Mouse (Mus musculus): ENCODE measurements around the gene Nmnat3.
A peak's percentile ranks its signal among the peaks of the same experiment; 100 is the strongest.
"Not testable (repeated sequence)": the region's sequence is repeated elsewhere in the genome, so short reads cannot be mapped to it uniquely, and the experiment has no call there.

The Nmnat3 gene

DNA sequence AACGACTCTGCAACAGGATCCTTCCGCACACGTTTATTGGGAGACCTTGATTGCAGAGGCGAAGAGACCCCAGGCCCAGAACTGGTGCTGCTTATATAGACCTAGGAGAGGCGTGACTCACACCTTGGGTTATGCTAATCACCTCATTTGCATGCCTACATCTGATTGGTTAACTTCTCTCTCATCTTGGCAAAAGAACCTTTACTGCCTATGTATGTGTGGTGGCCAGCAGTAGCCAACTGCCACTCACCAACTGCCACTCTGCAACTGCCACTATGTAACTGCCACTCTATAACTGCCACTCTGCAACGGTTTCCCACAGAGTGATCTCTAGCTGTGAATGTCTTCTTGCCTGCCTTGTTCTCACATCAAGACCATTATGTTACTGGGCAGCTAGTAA, at the start of gene Nmnat3:
Nmnat3 (plus strand) TSS at position 301 of the 400 bp plus-strand sequence.
- DNase-seq (ENCODE audit: low spot score in 2 of 2): not testable (repeated sequence)

DNA sequence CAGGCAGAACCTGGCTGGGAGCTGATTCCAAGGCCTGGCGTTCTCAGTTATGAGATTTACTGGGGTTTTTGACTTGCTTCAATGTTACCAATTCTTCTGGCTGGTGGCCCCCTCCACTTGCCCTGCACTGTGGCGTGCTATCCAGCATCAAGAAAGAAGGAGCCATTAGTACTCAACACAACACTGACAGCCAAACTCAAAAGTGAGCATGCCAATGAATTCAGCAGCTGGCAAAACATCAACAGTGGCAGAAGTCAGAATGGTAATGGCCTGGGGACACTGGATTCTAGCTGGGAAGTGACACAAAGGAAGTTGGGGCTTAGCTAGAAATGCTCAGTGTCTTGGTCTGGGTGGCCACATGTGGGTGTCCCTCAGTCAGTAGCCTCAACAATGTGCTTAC, 43.8 kb upstream of the Nmnat3 start:
- DNase-seq (ENCODE audit: low spot score in 2 of 2): no peak

DNA sequence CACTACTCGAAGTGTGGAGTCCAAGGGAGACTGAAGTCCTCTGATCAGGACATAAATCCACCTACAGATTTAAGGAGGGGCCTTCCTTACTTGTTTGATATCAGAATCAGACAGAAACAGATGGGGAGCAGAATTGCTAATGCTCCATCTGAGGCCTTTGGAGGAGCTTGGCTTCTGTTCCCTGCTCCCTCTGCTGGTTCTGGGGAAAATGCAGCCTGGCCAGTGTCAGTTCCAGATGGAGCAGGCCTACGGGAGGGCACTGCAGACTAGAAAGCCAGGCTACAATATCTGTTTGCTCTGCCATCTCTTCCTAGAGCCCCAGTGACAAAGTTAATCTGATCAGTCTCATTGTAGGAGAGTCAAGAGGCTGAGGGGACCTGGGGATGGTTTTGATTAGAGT, 43.0 kb upstream of the Nmnat3 start:
- no peak for DNase-seq (ENCODE audit: low spot score in 2 of 2)

DNA sequence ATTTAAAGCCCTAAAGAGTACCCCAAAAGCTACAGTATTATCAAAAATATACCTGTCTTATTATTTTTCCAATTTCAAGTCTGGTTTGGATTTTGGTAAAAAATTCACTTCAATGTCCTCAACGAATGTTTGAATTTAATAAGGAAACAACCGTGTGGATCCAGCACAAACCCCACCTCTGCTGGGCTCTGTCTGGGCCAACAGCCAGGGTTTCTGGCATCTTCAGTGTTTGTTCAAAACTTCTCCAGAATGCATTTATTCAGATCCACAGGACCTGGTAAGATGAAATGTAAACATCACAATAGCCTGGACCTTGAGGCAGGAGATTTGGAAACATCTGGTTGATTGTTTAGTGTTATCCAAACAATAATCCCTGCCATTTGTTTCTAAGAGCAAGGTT, 42.0 kb upstream of the Nmnat3 start:
- no peak for DNase-seq (ENCODE audit: low spot score in 2 of 2)

DNA sequence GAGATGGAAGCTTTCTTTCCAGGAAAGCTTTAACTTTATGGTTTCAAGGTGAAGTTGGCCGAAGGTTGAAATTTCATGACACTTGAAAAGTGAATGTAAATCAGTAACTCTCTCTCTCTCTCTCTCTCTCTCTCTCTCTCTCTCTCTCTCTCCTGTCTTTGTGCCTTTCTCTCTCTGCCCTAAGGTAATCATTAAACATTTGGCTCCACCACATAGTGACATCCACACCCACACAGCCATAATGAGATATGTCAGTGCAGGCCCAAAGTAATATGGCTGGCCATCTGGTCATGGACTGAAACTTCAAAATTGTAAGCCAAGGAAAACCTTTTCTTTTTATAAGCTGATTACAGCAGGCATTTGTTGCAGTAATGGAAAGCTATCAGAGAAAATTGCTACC, 40.9 kb upstream of the Nmnat3 start:
- DNase-seq (ENCODE audit: low spot score in 2 of 2): no peak

DNA sequence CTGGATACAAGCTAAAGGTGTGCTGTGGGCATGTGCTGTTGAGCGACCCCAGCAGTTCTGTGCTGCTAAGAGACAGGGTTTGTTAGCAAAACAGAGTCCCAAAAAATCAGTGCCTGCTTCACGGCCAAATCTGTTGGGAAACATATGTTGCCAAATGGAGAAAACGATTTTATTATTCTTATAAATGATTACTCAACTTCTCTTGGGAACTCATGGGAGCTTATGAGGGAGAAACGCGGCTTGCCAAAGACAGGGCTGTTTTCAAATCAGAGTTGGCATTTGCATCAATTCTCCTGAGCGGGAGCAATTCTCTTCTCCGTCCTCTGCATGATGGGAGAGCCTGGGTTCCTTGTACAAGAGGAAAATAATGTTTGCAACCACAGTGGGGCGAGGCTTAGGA, 27.0 kb upstream of the Nmnat3 start:
- no peak for DNase-seq (ENCODE audit: low spot score in 2 of 2)

DNA sequence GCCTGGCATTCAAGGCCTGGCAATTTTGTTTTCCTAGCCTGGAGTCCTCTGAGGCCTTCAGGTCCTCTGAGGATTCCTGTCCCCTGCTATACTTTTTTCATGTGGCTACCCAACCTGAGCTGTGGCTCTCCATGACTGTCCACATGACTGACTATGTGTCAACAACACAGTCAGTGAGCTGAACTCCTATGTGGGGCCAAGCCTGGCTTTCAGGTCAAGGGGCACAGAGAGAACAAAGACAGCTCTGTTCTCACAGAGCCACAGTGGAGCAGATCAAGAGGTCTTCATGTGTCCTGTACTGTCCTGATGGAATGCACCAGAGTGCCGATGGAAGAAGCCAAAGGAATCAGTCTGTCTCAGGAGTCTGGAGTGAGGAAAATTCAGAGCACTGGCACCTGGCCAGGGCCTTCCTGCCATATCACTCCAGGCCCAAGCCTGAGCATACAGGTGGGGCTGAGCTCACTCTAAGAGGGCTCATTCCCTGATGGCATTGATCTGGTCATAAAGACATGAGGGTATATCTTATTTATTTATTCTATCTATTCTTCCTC, 25.7 kb upstream of the Nmnat3 start:
- no peak for DNase-seq (ENCODE audit: low spot score in 2 of 2)

DNA sequence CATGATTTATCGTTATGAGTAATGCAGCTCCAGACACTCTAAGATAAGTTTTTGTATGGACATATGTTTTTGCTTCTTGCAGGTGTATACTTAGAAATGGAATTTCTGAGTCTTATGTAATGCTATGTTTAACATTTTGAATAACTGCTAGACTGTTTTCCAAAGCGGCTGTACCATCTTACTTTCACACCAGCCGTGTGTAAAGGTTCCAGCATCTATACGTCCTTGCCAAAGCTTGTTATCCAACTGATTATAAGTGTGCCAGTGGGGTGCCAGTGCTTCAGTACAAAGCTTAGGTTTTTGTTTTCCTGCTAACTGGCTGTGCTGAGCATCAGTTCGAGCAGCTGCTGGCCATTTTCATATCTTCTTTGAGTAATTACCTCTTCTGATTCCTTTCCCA, 22.3 kb upstream of the Nmnat3 start:
- no peak for DNase-seq (ENCODE audit: low spot score in 2 of 2)

DNA sequence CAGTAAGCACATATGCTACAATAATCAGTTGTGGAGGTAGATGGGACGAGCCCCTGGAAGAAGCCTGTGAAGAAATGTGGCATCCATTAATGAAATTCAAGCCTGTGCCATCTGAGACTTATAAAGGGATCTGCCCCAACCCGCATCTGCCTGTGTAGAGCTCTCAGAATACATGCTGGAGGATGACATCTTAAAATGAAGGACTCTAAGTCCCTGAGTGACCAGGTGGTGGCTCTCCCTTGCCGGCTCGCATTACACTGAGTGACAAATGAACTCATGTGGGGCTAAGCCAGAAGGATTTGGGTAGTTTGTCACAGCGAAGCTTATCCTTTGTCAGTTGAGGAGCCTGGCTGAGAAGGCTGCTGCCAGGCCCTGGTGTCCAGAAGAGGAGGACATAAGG, 14.5 kb upstream of the Nmnat3 start:
- no peak for DNase-seq (ENCODE audit: low spot score in 2 of 2)

DNA sequence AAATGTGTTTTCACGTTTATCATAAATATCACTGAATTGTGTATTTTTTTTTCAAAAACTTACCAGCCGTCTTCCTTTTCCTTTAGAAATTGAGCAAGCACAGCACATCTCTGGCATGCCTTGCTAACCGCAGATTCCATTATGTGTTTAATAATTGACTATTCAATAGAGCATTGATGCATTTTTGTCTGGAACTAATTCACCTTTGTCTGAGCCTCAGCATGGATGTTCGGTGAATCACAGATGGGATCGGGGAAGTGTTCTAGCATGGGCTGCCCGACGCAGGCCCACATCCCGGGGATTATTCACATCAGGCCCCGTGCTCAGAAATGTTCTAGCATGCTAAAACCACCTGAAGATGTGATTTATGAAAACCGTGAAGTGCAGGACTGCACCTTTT, 12.2 kb upstream of the Nmnat3 start:
- no peak for DNase-seq (ENCODE audit: low spot score in 2 of 2)

DNA sequence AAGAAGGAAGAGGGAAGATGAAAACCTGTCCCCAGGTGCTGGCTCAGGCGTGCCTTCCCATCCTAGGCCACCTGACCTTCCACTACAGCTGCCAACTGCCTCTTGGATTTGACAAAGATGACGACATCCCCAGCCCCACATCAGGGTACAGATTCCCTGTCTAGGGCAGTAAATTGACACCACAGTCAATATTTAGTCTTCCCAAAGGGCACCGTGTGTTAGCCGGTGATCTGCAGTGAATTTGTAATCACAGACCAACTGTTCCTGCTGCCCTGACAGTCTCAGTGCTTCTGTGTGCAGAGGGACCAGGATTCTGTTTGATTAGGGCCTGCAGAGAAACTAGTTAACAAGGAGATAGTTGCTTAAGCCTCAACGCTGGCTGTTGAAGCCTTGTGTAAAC, 7.1 kb upstream of the Nmnat3 start:
- no peak for DNase-seq (ENCODE audit: low spot score in 2 of 2)

DNA sequence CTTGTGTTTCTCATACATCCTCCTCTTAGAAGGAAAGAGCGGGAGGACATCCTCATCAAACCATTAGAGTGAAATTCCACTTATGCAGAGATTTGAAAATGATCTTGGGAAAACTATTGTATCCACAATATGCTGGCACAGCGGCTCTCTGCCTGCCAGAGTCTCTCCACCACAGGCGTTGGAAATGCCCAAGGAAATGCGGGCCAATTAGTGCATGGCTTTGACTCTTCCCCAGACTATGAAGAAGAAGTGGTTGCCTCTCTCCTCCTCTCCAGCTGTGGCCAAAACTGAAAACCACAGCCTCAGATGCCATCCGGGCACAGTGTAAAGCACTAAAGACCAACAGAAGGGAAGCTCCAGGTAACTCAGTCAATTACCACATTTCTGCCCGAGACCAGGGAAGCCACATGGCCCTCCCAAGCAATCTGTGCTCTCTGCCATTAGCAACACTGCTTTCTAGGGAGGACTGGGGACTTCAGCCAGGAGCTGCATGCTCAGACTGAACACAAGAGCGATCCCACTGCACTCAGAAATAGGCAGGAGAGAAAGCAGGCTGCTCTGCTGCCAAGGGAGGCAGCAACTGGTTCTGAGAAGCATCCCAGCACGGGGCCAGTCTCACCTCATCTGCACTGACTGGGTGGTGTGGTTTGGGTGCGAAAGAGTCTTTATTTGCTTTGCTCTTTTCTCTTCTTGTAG, 1.5 kb upstream of the Nmnat3 start:
- no peak for DNase-seq (ENCODE audit: low spot score in 2 of 2)

DNA sequence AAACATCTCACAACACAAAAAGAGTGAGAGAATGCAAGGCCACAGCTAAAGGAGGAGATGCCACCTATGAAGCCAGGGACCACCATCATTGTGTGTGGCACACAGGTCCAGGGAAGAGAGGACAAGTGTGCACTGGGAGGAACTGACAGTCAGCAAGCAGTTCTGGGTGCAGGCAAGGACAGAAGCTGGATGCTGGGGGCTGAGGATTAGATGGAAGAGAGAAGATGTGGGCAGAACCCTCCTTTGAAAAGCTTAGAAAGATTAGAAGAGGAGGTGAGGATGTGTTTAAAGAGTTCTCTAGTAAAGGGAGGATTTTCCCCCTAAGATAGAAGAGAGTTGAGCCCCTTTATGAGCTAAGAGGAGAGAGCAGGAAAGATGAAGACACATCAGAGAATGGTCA, 2.4 kb downstream of the Nmnat3 start:
- DNase-seq (ENCODE audit: low spot score in 2 of 2): no peak

DNA sequence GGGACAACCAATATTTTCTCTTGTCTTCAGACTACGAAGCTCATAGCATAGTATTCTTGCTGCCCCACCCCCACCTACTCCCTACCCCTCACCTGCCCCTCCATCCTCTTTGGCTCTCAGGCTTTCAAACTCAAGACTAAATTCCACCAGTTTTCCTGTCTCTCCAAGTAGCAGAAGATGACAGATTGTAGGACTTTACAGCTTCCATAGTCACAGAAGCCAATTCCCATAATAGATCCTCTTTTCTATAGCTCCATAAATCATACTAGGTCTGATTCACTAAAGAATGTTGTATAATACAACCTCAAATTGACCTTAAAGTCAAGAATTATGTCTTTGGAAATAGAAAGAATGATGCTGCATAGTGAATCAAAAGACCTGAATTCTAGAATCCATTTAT, 3.4 kb downstream of the Nmnat3 start:
- no peak for DNase-seq (ENCODE audit: low spot score in 2 of 2)

DNA sequence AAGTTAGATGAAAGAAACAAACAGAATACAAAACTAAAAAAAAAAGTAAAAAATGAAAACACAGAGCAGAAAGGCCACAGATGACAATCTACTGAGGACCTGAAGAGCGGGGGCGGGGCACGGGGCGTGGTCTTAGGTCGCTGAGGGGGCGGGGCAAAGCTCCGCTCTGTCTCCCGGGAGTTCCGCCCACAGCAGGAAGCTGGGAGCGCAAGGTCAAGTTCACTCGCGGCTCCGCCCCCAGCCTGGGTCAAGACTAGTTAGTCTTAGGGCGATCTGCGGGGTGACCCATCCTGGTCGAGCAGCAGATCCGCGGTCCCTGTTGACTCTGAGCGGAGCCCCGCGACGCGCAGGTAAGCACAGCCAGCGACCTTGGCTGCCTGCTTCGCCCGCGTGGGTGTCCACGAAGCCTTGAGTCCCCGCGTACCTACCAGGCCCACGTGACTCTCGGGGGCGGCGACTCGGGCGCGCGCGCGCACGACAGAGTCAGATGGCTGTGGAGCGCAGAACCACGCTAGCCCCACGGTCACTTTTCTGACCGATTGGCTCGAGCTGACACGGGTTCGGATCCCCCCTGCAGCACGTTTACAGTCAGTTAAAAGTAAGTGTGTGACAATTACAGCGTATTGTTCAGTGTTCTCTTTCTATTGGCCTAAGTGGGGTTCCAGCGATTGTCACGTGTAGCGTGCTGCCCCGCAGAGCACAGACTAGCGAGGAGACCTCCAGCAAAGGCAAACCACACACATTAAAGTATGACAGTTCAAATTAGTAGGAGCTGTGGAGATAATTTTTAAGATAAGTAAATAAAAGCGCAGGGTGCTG, 9.4 kb downstream of the Nmnat3 start:
- peak; percentile 89 to 94 for DNase-seq (ENCODE audit: low spot score in 2 of 2)

DNA sequence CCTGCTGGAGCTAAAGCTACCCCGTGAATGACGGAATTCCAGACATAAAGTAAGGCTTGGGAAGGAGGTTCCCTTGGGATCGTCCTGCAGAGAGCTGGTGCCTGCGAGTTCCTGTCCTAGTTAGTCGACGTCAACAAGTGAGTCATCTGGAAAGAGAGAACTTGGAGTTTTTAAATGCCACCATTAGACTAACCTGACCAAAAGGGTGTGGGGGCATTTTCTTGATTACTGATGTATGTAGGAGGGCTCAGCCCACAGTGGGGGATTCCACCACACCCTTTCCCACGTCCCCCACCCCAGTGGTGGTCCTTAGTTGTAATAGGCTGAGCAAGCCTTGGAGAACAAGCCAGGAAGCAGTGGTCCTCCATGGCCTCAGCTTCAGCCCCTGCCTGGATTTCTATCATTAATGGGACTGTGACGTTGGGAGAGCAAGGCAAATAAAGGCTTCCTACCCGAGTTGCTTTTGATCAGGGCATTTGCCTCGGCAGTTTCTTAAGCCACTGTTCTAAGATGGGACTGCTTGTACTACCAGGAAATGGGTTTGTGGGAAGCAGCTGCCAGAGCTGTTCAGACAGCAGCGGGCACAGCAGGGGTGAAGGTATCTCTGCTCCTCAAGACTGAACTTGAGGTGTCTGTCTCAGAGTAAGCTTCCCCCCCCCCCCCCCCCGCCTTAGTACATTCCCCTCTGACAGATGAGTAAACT, 10.2 kb downstream of the Nmnat3 start:
- DNase-seq (ENCODE audit: low spot score in 2 of 2): peak in 1 of 2 experiments; percentile 18

DNA sequence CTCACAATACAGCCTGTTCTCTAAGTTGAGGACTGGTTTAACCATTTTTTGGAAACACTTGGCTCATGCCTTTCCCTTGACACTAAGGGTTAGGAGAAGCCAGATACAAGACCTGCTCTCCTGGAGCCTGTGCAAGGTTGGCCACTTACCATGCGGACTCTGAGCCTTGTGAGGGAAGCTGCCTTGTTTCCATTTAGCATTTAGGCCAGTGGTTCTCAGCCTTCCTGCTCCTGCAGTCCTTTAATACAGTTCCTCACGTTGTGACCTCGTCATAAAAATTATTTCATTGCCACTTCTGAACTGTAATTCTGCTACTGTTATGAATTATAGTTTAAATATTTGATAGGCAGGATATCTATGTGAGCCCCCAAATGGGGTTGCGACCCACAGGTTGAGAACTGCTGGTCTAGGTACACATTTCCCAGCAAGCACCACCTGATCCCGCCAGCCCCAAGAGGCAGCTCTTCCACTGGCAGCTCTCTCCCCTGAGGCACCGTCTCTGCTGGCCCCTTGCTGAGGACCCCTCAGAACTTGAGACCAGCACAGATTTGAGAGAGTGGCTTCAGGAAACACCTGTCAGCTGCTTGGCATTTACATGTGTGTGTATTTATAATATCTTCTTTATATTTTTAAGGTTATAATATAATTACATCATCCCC, 10.8 kb downstream of the Nmnat3 start:
- peak in 1 of 2 experiments; percentile 16 for DNase-seq (ENCODE audit: low spot score in 2 of 2)

DNA sequence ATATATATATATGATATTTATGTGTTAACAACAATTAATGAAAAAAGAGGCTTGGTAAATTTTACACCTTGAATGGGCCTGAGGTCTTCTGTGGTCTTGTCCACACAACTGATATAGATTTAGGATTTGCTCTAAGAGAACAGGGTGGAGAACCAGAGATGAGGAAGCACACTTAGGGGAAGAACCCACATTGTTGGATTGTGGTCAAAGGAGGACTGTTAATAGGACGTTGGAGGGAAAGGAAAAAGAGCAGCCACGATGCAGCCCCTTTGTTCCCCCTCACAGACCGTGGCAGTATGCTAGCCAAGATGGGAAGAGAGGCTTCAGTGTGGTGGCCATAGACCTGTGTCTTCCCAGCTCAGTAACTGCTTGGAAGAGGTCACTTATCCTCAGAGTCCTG, 11.5 kb downstream of the Nmnat3 start:
- DNase-seq (ENCODE audit: low spot score in 2 of 2): no peak

DNA sequence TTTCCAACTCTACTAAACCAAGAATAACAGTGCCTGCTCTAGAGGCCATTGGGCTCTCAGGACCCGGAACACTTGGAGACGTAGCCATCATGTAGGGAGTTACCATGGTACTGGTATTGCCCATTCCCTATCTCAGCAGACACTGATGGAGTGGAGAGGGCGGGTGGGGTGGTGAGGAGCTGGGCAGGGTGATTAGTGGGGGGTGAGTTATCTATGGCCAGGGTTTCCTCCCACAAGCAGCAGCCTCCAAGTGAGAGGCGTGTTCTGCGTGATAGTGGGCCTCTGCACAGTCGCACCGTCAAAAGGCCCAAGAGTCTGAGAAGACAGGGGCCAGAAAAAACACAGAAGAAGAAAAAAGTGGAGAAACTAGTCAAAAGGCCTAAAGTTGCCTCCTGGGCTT, 12.0 kb downstream of the Nmnat3 start:
- DNase-seq (ENCODE audit: low spot score in 2 of 2): peak; percentile 60 to 74

DNA sequence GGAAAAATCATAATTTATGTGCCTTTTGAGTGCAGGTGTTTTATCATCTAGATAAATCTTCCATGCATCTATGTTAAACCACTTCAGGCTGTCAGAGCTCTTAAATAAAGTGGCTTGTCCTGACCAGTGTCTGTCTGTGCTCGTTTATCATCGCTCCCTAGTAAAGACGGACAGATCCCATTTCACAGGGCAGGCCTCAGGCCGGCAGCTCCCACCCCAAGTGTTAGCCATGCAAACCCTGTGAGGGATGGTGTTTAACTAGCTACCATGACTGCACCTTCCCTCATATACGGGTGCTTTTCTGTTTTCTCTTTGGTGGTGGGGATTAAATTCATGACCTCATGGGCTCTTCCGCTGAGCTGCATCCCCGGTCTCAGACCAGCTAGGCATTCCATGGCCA, 13.3 kb downstream of the Nmnat3 start:
- no peak for DNase-seq (ENCODE audit: low spot score in 2 of 2)

DNA sequence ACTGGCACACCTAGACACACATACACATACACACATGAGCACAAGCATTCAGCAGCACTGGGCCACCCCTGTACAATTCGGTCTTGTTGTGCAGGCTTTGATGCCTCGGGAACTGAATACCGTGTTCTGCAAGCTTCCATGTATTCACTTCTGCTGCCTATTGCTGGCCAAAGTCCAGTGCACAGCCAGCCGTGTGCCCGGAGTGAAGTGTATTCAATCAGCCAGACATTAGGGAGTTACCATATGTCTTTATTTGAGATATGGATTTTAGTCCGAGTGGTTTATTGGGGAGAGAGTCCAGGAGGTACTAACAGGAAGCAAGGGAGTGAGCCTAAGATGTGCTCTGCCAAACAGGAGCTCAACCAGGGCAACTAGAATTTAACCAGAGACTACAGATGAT, 19.8 kb downstream of the Nmnat3 start:
- no peak for DNase-seq (ENCODE audit: low spot score in 2 of 2)
